Mouse (Mus musculus) thymus, adult 2 months (tissue): ENCODE measurements around the gene Asgr1. TPM values are rescaled to one million over a fixed set of nuclear protein-coding genes. Genes with fewer than 3 reads are reported as not detected.

ENCODE experiments used
- DNase-seq: peaks from one replicate; pipeline ENCODE4 v3.0.0; 2021
- H3K27ac ChIP-seq: fragments of 200-500 bp; 2 replicates; pipeline ENCODE4 v1.5.1; 2012; ENCODE audit warnings: low read length, control low read depth; ENCODE audit not compliant: control insufficient read depth, insufficient read depth
- H3K27me3 ChIP-seq: fragments of 200-500 bp; 2 replicates; pipeline ENCODE4 v1.6.1; 2012; ENCODE audit warnings: mild to moderate bottlenecking, low read length, moderate library complexity, mixed read lengths; ENCODE audit not compliant: control insufficient read depth, insufficient read depth
- H3K36me3 ChIP-seq: fragments of 200-500 bp; 2 replicates; pipeline ENCODE4 v1.6.1; 2012; ENCODE audit warnings: mild to moderate bottlenecking, low read length, moderate library complexity; ENCODE audit not compliant: control insufficient read depth, insufficient read depth
- H3K4me1 ChIP-seq: fragments of 200-500 bp; replicated peaks from 2 replicates; pipeline ENCODE4 v1.6.1; 2012; ENCODE audit warnings: low read length; ENCODE audit not compliant: control insufficient read depth, insufficient read depth
- H3K4me3 ChIP-seq: fragments of 200-500 bp; 2 replicates; pipeline ENCODE4 v1.5.1; 2012; ENCODE audit warnings: mild to moderate bottlenecking, low read length, control low read depth, moderate library complexity; ENCODE audit not compliant: control insufficient read depth, insufficient read depth
- CTCF ChIP-seq: fragments of 200-500 bp; IDR thresholded peaks from 2 replicates; pipeline ENCODE4 v1.5.1; 2012; ENCODE audit warnings: mild to moderate bottlenecking, control low read depth, low read length, moderate library complexity, borderline replicate concordance; ENCODE audit not compliant: control insufficient read depth, poor library complexity, insufficient read depth; ENCODE audit errors: extremely low read depth
- POLR2A ChIP-seq: fragments of 200-500 bp; IDR thresholded peaks from 2 replicates; pipeline ENCODE4 v1.6.1; 2012; ENCODE audit warnings: mild to moderate bottlenecking, low read length, control low read depth, moderate library complexity; ENCODE audit not compliant: control insufficient read depth, poor library complexity, insufficient read depth; ENCODE audit errors: extremely low read depth
- WGBS: fragments of 180-500 bp; shearing (Covaris S2); methylation state at CpG from one replicate; pipeline ENCODE4 v1.1.7; 2018; 5-methylcytosine and 5-hydroxymethylcytosine counted together
- polyA plus RNA-seq: library from polyadenylated mRNA; depleted of rRNA; stranded (reverse); fragments of >200 nt; gene quantifications from 2 replicates; pipeline ENCODE4 v1.2.3, GENCODE M21; 2012

Asgr1 gene
- polyA plus RNA-seq, 1 experiment = not detected

DNA sequence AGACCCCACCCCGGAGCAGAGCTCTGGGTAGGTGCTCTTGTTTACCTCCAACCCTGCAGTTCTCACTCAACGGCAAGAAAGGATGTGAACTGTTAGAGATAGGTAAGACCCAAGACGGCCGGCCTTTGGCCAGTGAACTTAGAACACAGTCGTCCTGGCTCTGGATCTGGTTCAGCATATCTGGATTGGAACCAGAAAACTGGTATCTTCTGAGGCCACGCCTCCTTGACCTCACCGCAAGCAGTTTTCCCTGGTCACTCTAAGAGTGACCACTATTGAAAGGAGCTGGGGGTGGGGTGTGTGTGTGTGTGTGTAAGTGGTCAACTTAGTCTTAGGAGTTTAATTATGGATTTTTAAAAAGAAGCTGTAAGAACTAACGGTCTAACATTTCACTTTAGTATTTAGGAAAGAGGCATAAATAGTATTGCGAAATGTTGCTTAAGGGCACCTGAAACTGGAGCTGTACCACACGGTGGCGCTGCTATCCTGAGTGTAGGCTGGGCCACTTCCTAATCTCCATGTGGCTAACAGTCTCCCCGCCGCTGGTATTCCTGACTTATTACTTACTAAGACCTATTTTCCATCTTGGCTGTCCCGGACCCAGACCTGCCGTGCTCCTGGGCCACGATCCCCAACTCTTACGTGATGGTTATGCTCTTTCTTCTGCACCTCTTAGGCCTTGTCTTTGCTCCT is 20.6 kb downstream of the Asgr1 start:
- Histone ChIP-seq H3K27me3 (no peaks in the 10 kb centered on the region), H3K36me3 (no peaks in the 10 kb centered on the region), H3K27ac (no peak overlapping the region), H3K4me3 (no peak overlapping the region), H3K4me1 (no peaks in the 10 kb centered on the region)
- 45% methylated on average over 17 of the region's 17 CpGs for WGBS
- TF ChIP-seq POLR2A = no peak
- peak; percentile 63; the same call in 1 of the 2 replicates for TF ChIP-seq CTCF
- DNase-seq = peak; percentile 69

DNA sequence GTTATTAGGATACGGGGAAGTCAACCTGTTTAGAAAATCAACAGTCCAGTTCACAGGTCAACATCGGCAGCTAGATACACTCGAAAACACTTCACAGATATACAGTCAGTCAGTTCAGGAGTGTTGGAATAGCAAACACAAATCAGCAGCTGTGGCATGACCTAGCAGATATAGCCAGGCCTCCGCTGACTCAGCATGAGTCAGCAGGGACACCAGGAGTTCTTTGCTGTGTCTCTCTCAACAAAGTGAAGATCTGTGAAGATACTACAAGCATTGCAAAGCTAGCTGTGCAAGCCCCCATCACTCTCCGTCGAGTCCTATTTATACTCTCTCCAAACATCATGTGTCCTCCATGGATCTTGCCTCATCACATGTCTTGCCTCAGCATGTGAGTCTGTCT is 21.7 kb downstream of the Asgr1 start:
- TF ChIP-seq POLR2A = no peak
- TF ChIP-seq CTCF = no peak

DNA sequence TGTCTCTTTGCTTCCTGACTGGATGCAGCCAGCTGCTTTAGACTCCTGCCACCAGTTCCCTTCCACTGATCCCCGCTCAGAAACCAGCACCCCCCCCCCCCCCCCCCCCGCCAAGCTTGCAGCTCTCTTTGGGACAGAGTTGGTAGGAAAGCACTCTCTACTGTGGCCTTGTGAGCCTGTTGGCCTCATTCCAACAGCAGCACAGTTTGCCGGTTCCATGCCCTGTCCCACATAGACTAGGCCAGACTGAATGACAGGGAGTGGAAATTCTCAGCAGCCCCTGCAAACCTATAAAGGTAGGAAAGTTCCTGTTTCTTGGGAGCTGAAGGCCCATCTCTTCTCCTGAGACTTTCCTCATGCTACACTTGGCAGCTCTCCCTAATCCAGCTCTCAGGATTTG is 23.6 kb downstream of the Asgr1 start:
- Histone ChIP-seq H3K36me3 (no peaks in the 10 kb centered on the region), H3K27me3 (no peaks in the 10 kb centered on the region), H3K4me1 (peaks cover 14% of the 10 kb centered on the region), H3K4me3 (no peak overlapping the region), H3K27ac (no peak overlapping the region)
- no peak for TF ChIP-seq POLR2A
- TF ChIP-seq CTCF = no peak
- DNase-seq = no peak
- 96% methylated on average over 3 of the region's 3 CpGs for WGBS

More for the DNA sequence above, 21.7 kb downstream of the Asgr1 start:
- Histone ChIP-seq H3K4me1 (peaks cover 7% of the 10 kb centered on the region), H3K27me3 (no peaks in the 10 kb centered on the region), H3K36me3 (no peaks in the 10 kb centered on the region), H3K27ac (no peak overlapping the region), H3K4me3 (no peak overlapping the region)
- no peak for DNase-seq
- WGBS = 81% methylated on average over 6 of the region's 6 CpGs

DNA sequence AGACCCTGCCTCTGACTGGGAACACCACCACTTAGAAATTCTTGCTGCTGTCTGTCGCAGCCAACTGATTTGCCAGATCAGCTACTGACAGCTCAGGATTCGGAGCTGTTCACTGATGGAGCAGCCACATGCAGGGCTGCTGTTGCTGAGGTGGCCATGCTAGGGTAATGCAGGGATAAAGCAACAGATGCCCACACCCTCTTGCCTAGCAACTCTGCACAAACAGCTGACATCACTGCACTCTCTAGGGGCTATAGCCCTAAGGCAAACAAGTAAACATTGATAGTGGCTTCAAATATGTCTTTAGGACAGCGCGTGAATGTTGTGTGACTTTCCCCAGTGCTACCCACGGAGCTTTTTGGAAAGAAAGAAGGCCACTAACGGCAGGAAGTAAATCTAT is 25.3 kb downstream of the Asgr1 start:
- no peaks in the 10 kb centered on the region for H3K36me3 ChIP-seq
- WGBS = 80% methylated on average over 6 of the region's 6 CpGs
- DNase-seq = no peak

DNA sequence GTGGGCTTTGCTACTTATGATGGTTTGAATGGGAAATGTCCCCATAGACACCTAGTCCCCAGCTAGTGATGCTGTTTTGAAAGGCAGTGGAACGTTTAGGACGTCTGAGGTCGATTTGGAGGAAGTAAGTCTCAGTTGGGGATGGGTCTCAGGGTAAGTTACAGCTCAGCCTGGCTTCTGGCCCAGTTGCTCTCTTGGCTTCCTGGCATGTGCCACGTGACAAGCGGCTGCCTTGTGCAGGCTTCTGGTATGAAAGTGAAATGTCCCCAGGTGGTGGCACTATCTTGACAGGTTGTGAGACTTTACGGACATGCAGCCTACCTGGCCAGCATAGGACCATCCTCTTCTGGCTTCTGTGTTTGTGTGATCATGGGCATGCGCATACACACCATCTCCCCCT is 26.0 kb downstream of the Asgr1 start:
- Histone ChIP-seq H3K27ac (peak overlapping the region; percentile 34; the same call in 1 of the 2 replicates), H3K4me1 (peaks cover 18% of the 10 kb centered on the region), H3K36me3 (no peaks in the 10 kb centered on the region), H3K27me3 (no peaks in the 10 kb centered on the region), H3K4me3 (no peak overlapping the region)
- TF ChIP-seq CTCF = no peak
- no peak for TF ChIP-seq POLR2A
- 8% methylated on average over 7 of the region's 7 CpGs for WGBS
- DNase-seq = peak; percentile 77

More for the DNA sequence above, 25.3 kb downstream of the Asgr1 start:
- H3K4me1 ChIP-seq = peaks cover 18% of the 10 kb centered on the region
- H3K4me3 ChIP-seq = no peak overlapping the region
- H3K27me3 ChIP-seq = no peaks in the 10 kb centered on the region
- no peak overlapping the region for H3K27ac ChIP-seq
- TF ChIP-seq POLR2A (no peak), CTCF (no peak)

DNA sequence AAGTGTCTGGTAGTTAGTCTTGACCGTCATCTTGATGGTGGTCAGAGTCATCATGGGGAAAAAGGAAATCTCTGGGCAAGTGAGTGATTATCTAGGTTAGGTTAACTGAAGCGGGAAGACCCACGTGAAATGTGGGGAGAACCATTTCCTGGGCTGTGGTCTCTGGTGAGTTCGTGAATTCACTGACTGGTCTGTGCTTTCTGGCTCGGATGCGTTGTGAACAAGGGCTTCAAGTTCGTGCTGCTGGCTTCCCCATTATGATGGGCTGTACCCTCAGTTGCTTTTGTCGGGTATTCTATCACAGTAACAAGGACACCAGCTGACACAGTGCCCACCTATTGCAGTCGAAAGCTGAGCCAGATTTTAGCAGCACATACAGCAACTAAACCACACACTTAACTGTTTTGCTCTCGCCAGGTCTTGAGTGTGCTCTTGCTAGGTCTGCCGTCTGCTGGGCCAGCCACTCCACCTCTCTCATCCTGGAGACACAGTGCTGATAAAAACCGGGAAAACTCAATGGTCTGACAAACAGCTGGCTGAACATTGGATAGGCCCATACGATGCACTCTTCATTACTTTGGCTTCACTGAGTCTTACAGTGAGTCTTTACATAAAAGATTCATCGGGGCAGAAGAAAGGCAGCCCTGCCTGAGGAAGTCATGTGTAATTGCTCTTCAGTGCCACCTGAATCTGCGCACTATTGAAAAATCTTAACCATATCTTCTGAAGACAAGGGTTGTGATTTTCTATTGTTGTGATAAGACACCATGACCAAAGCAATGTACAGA is 27.1 kb downstream of the Asgr1 start:
- peak; percentile 21 for DNase-seq
- H3K27me3 ChIP-seq = no peaks in the 10 kb centered on the region
- peaks cover 18% of the 10 kb centered on the region for H3K4me1 ChIP-seq
- no peak overlapping the region for H3K4me3 ChIP-seq
- H3K36me3 ChIP-seq = no peaks in the 10 kb centered on the region
- peak overlapping the region; percentile 3 for H3K27ac ChIP-seq
- TF ChIP-seq CTCF = no peak
- no peak for TF ChIP-seq POLR2A
- WGBS = 25% methylated on average over 15 of the region's 15 CpGs
